ENCODE assay signal across 15 mouse cellular contexts in the genomic region with DNA sequence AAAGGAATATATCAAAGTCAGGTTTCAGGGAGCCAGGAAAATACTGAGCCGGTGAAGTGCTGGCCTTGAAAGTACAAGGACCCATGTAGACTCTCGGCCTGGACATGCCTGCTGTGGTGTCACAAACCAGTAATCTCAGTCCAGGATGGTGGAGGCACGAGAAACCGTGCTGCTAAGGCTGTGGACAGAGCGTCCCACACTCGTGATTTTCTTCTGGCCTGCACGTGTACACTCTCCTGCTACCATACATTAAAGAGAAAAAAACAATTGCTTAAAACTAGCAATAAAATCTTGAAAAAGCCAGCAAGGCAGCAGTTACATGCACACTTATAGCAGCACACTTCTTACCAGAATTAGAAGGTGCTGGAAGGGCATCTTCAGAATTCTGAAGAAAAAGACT.
"Had no signal": no experiment of that assay in that cellular context is flagged by ENCODE, and none has a peak within 500 bp of the region (broad histone marks: within the 10 kb centered on the region; RNA-seq: fewer than 3 reads in every experiment).

No protein-coding gene starts in this region.

- H3K4me2 ChIP-seq: liver, embryonic 13.5 days; lung, embryonic 14.5 days had no signal

- H3K27ac ChIP-seq: left cerebral cortex, adult 2 months; liver, embryonic 13.5 days; macrophage had no signal

- H3K36me3 ChIP-seq: liver, embryonic 13.5 days had no signal

- ATAC-seq: lung, postnatal 0 days had no signal

- H3K9me3 ChIP-seq: liver, embryonic 13.5 days had no signal

- H3K4me1 ChIP-seq: liver, embryonic 13.5 days had no signal

- DNase-seq: kidney, adult 18-20 months; kidney, adult 9 months; kidney, postnatal 14 days; kidney, postnatal 4 days; layer of hippocampus, adult 9-11 months; layer of hippocampus, postnatal 36 days; left cerebral cortex, postnatal 4 days; liver, embryonic 13.5 days; lung, embryonic 14.5 days; midbrain, embryonic 14.5 days; thymus, adult 18-20 months; thymus, postnatal 36 days had no signal

- H3K9ac ChIP-seq: liver, embryonic 13.5 days; lung, embryonic 14.5 days had no signal

- H3K27me3 ChIP-seq: liver, embryonic 13.5 days had no signal

- H3K4me3 ChIP-seq: left cerebral cortex, adult 2 months; liver, embryonic 13.5 days had no signal
